Mouse (Mus musculus): ENCODE measurements around the gene Dnah2. TPM values are rescaled to one million over a fixed set of nuclear protein-coding genes. Genes with fewer than 3 reads are reported as not detected.

Gene Dnah2
- total and polyA plus RNA-seq, 3 experiments: under 0.01 to 0.03 TPM; not detected in 1

- no peak for DNase-seq (ENCODE audit: extremely low read depth)
- H3K9ac ChIP-seq (ENCODE audit: insufficient read depth, low read depth): no peak overlapping the region
- H3K36me3 ChIP-seq (replicated peaks in 1 of 2; ENCODE audit: control insufficient read depth in 1 of 2, insufficient read depth in 1 of 2, low read length in 1 of 2): peaks cover 60 to 68% of the 10 kb centered on the region in 2 experiments
- peaks cover 11 to 23% of the 10 kb centered on the region in 2 experiments for H3K4me1 ChIP-seq (ENCODE audit: control insufficient read depth in 1 of 2, insufficient read depth in 2 of 2)
- H3K27me3 ChIP-seq (replicated peaks): no peaks in the 10 kb centered on the region
- in situ Hi-C loops (cut with MboI; ENCODE audit: low pct_ligation_motif_present, low pct_unique_long_range_greater_than_20kb, low sequenced_read_pairs): loop anchor here (10.0 kb wide), 1 partner anchor 119 kb away; no protein-coding TSS in a partner anchor
- no peak overlapping the region for H3K4me2 ChIP-seq (ENCODE audit: insufficient read depth, low read depth, poor library complexity, severe bottlenecking)
- peaks cover 7% of the 10 kb centered on the region; the same call in 1 of the 2 replicates for H3K79me2 ChIP-seq (replicated peaks; ENCODE audit: control insufficient read depth, extremely low read depth, insufficient read depth, poor library complexity, severe bottlenecking)
- no peak overlapping the region for H3K27ac ChIP-seq (ENCODE audit: insufficient read depth, low read depth)
- no peaks in the 10 kb centered on the region for H3K9me3 ChIP-seq (replicated peaks; ENCODE audit: low read length)
- H3K4me3 ChIP-seq (replicated peaks in 1 of 3; ENCODE audit: low read depth in 2 of 3, low read length in 2 of 3, poor library complexity in 1 of 3): no peak overlapping the region
- no peak for TF ChIP-seq BHLHE40 (IDR thresholded peaks at IDR 0.05; ENCODE audit: low read depth, low read length)
- TF ChIP-seq CHD1 (IDR thresholded peaks at IDR 0.05; ENCODE audit: low read depth, low read length): no peak
- TF ChIP-seq MXI1 (IDR thresholded peaks at IDR 0.05; ENCODE audit: low read depth, low read length): no peak
- dilution Hi-C loops (cut with MboI; ENCODE audit: extremely low pct_ligation_motif_present, extremely low pct_unique_long_range_greater_than_20kb, low sequenced_read_pairs): no loop called here
These were observed 143.3 kb downstream of the Dnah2 start for GRCm38 (mm10) chr11:69405397-69406200.

GRCm38 (mm10) chr11:69404595-69405396, 144.1 kb downstream of the Dnah2 start:
- TF ChIP-seq UBTF (IDR thresholded peaks at IDR 0.05; ENCODE audit: low read depth, low read length): no peak
- no peak for TF ChIP-seq E2F4 (IDR thresholded peaks at IDR 0.05; ENCODE audit: insufficient replicate concordance, low read depth, low read length)
- no peak for TF ChIP-seq SIN3A (IDR thresholded peaks at IDR 0.05; ENCODE audit: low read length)
- TF ChIP-seq SMC3 (IDR thresholded peaks at IDR 0.05; ENCODE audit: low read depth, low read length): no peak
- TF ChIP-seq ELF1 (IDR thresholded peaks at IDR 0.05; ENCODE audit: low read depth, low read length): no peak
- no peak for TF ChIP-seq KAT2A (IDR thresholded peaks at IDR 0.05; ENCODE audit: insufficient replicate concordance, low read length)
- TF ChIP-seq ZMIZ1 (IDR thresholded peaks at IDR 0.05; ENCODE audit: low read depth, low read length): no peak
- TF ChIP-seq MAFK (IDR thresholded peaks at IDR 0.05; ENCODE audit: insufficient replicate concordance, low read length): no peak
- TF ChIP-seq JUN (IDR thresholded peaks at IDR 0.05; ENCODE audit: insufficient read depth, low read depth, low read length): no peak
- no peak for TF ChIP-seq MYC (IDR thresholded peaks at IDR 0.05; ENCODE audit: low read depth, low read length)
- no peak for TF ChIP-seq CHD2 (IDR thresholded peaks at IDR 0.05; ENCODE audit: low read length)
- Histone ChIP-seq H3K9me3 (replicated peaks; ENCODE audit: low read length) (no peaks in the 10 kb centered on the region), H3K27ac (ENCODE audit: insufficient read depth, low read depth) (no peak overlapping the region), H3K4me1 (ENCODE audit: control insufficient read depth in 1 of 2, insufficient read depth in 2 of 2) (peaks cover 11 to 19% of the 10 kb centered on the region in 2 experiments), H3K4me2 (ENCODE audit: insufficient read depth, low read depth, poor library complexity, severe bottlenecking) (no peak overlapping the region), H3K4me3 (replicated peaks in 1 of 3; ENCODE audit: low read depth in 2 of 3, low read length in 2 of 3, poor library complexity in 1 of 3) (no peak overlapping the region), H3K9ac (ENCODE audit: insufficient read depth, low read depth) (no peak overlapping the region), H3K36me3 (replicated peaks in 1 of 2; ENCODE audit: control insufficient read depth in 1 of 2, insufficient read depth in 1 of 2, low read length in 1 of 2) (peaks cover 68 to 76% of the 10 kb centered on the region in 2 experiments), H3K79me2 (replicated peaks; ENCODE audit: control insufficient read depth, extremely low read depth, insufficient read depth, poor library complexity, severe bottlenecking) (peaks cover 7% of the 10 kb centered on the region; the same call in 1 of the 2 replicates), H3K27me3 (replicated peaks) (no peaks in the 10 kb centered on the region)
- DNase-seq (ENCODE audit: extremely low read depth): no peak
- in situ Hi-C loops (cut with MboI; ENCODE audit: low pct_ligation_motif_present, low pct_unique_long_range_greater_than_20kb, low sequenced_read_pairs): loop anchor here (10.0 kb wide), 1 partner anchor 120 kb away; no protein-coding TSS in a partner anchor
- dilution Hi-C loops (cut with MboI; ENCODE audit: extremely low pct_ligation_motif_present, extremely low pct_unique_long_range_greater_than_20kb, low sequenced_read_pairs): no loop called here
